Mouse (Mus musculus) stomach, embryonic 16.5 days (tissue): ENCODE measurements around the gene Eif1. TPM values are rescaled to one million over a fixed set of nuclear protein-coding genes. Genes with fewer than 3 reads are reported as not detected.
"Not testable (repeated sequence)": the region's sequence is repeated elsewhere in the genome, so short reads cannot be mapped to it uniquely, and the experiment has no call there.

ENCODE experiments used
- ATAC-seq: fragments of 200-750 bp; cut with Nextera tagmentation; 2 replicates; pipeline ENCODE4 v1.8.0; 2017; ENCODE audit warnings: moderate number of reproducible peaks, moderate TSS enrichment; ENCODE audit not compliant: insufficient read depth, low FRiP score
- H3K27ac ChIP-seq: fragments of 300-500 bp; sonication (generic); 2 replicates; pipeline ENCODE4 v1.5.1; 2014; ENCODE audit warnings: low read length
- H3K27me3 ChIP-seq: fragments of 300-500 bp; sonication (generic); 2 replicates; pipeline ENCODE4 v1.6.1; 2014; ENCODE audit warnings: low read length, control low read depth, mixed read lengths; ENCODE audit not compliant: control insufficient read depth, insufficient read depth
- H3K36me3 ChIP-seq: fragments of 300-500 bp; sonication (generic); 2 replicates; pipeline ENCODE4 v1.6.1; 2014; ENCODE audit warnings: low read length; ENCODE audit not compliant: control insufficient read depth, insufficient read depth
- H3K4me1 ChIP-seq: fragments of 300-500 bp; sonication (generic); 2 replicates; pipeline ENCODE4 v1.6.1; 2014; ENCODE audit warnings: low read length, control low read depth, mixed read lengths; ENCODE audit not compliant: control insufficient read depth, insufficient read depth
- H3K4me2 ChIP-seq: fragments of 300-500 bp; sonication (generic); 2 replicates; pipeline ENCODE4 v1.6.1; 2014; ENCODE audit warnings: low read depth, low read length, mixed read lengths
- H3K4me3 ChIP-seq: fragments of 300-500 bp; sonication (generic); replicated peaks from 2 replicates; pipeline ENCODE4 v1.5.1; 2014; ENCODE audit warnings: mild to moderate bottlenecking, low read length
- H3K9ac ChIP-seq: fragments of 300-500 bp; sonication (generic); 2 replicates; pipeline ENCODE4 v1.6.1; 2014; ENCODE audit warnings: low read length
- H3K9me3 ChIP-seq: fragments of 300-500 bp; sonication (generic); replicated peaks from 2 replicates; pipeline ENCODE4 v1.6.1; 2016; ENCODE audit warnings: low read length, control low read depth; ENCODE audit not compliant: control insufficient read depth
- WGBS: fragments of 180-500 bp; shearing (Covaris S2); extraction: QIAGEN DNeasy Blood & Tissue Kit; methylation state at CpG from one replicate; pipeline ENCODE4 v1.1.7; 2014; 5-methylcytosine and 5-hydroxymethylcytosine counted together
- polyA plus RNA-seq: library from polyadenylated mRNA; unstranded; fragments of >200 nt; fragmentation: Nextera tagmentation; extraction: Ambion mirVana; gene quantifications from 2 replicates; pipeline ENCODE4 v1.2.1, GENCODE M21; 2015

Gene Eif1
- polyA plus RNA-seq, 1 experiment from 2014 or later: 1,638 TPM

- 74% methylated on average over 5 of the region's 5 CpGs for WGBS
These were observed 18.4 kb upstream of the Eif1 start for GRCm38 (mm10) chr11:100301292-100301691.

DNA sequence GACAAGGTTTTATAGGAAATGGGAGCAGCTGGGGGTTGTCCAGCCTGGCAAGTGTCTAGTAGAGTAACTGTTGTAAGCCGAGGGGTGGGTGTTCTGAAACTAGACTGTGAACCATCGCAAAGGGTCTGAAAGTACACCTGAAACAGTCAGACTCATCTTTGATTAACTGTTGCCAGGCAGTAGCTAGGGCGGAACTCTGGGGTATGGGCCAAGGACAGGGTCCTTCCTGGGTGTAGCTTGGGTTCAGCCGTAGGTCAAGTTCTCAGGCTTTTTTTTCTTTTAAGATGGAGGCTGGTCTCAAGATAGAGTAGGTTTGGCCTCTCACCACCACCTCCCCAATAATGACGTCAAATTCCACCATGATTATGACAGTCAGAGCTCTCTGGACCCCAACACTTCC, 11.8 kb upstream of the Eif1 start:
- no peak overlapping the region for H3K9ac ChIP-seq
- H3K4me3 ChIP-seq: no peak overlapping the region
- H3K27ac ChIP-seq: no peak overlapping the region
- ATAC-seq: no peak
- no peaks in the 10 kb centered on the region for H3K36me3 ChIP-seq
- no peaks in the 10 kb centered on the region for H3K27me3 ChIP-seq
- H3K4me2 ChIP-seq: no peak overlapping the region
- H3K4me1 ChIP-seq: no peaks in the 10 kb centered on the region
- H3K9me3 ChIP-seq: no peaks in the 10 kb centered on the region
- WGBS: 74% methylated on average over 5 of the region's 5 CpGs

More at GRCm38 (mm10) chr11:100301292-100301691, 18.4 kb upstream of the Eif1 start:
- H3K4me2 ChIP-seq: no peak overlapping the region
- H3K36me3 ChIP-seq: no peaks in the 10 kb centered on the region
- no peaks in the 10 kb centered on the region for H3K27me3 ChIP-seq
- H3K9me3 ChIP-seq: no peaks in the 10 kb centered on the region
- H3K9ac ChIP-seq: no peak overlapping the region
- no peak overlapping the region for H3K4me3 ChIP-seq
- H3K27ac ChIP-seq: no peak overlapping the region
- ATAC-seq: no peak
- no peaks in the 10 kb centered on the region for H3K4me1 ChIP-seq

GRCm38 (mm10) chr11:100308672-100309071, 11.0 kb upstream of the Eif1 start:
- H3K4me3 ChIP-seq, H3K4me2 ChIP-seq, ATAC-seq, H3K4me1 ChIP-seq, H3K36me3 ChIP-seq, H3K27ac ChIP-seq, H3K27me3 ChIP-seq, H3K9ac ChIP-seq, H3K9me3 ChIP-seq: not testable (repeated sequence)
- 92% methylated on average over 5 of the region's 6 CpGs for WGBS

DNA sequence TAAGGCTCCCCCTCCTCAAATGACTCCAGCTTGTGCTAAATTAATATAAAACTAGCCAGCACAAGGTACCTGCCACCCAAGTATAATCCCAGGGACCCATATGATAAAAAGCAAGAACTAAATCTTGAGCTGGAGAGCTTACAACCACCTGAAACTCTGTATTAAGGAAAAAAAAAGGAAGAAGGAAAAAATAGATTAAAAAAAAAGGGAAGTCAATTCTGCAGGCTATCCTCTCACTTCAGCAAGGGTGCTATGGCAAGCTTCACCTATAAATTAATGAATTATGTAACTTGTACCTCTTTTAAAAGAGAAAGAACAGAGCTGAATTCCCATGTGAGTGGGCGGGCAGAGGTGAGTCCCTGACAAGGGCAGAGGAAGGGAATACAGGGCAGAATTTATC, 8.0 kb upstream of the Eif1 start:
- no peaks in the 10 kb centered on the region for H3K4me1 ChIP-seq
- no peak overlapping the region for H3K4me2 ChIP-seq
- WGBS: 79% methylated on average over 1 of the region's 1 CpGs
- H3K27ac ChIP-seq: no peak overlapping the region
- H3K9ac ChIP-seq: no peak overlapping the region
- no peak for ATAC-seq
- no peaks in the 10 kb centered on the region for H3K9me3 ChIP-seq
- no peaks in the 10 kb centered on the region for H3K36me3 ChIP-seq
- H3K4me3 ChIP-seq: no peak overlapping the region
- no peaks in the 10 kb centered on the region for H3K27me3 ChIP-seq

DNA sequence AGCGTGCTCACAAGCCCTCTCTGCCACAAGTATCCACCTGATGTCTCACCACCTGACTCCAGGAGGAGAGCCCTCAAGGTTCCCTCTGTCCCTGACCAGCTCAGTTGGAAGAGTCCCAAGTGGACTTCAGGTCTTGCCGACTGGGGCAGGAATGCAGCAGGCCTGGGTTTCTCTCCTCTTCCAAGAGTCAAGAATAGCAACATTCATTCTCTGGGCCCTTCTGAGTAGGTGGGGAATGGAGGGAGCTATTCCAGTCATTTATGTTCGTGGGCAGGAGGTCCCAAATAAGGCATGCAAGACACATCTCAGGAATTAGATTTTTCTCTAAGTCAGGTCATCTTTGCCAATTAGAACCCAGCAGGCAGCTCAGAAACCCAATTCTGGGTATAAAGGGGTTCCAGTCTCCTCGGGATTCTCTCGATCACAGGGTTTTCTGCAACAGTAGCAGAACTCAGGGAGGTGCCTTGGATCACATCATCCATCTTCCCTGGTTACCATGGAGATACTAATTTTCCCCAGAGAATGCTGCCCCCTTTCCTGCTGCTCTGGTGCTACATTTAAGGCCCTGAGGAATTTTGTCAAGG, 7.5 kb upstream of the Eif1 start:
- ATAC-seq: no peak
- 29% methylated on average over 5 of the region's 5 CpGs for WGBS

GRCm38 (mm10) chr11:100313424-100313823, 6.3 kb upstream of the Eif1 start:
- Histone ChIP-seq H3K9me3 (no peaks in the 10 kb centered on the region), H3K27me3 (no peaks in the 10 kb centered on the region), H3K36me3 (no peaks in the 10 kb centered on the region), H3K9ac (no peak overlapping the region), H3K27ac (no peak overlapping the region), H3K4me3 (no peak overlapping the region), H3K4me1 (no peaks in the 10 kb centered on the region), H3K4me2 (no peak overlapping the region)
- ATAC-seq: no peak
- 90% methylated on average over 6 of the region's 6 CpGs for WGBS

More for the DNA sequence above, 7.5 kb upstream of the Eif1 start:
- no peaks in the 10 kb centered on the region for H3K9me3 ChIP-seq
- no peak overlapping the region for H3K9ac ChIP-seq
- H3K4me2 ChIP-seq: no peak overlapping the region
- H3K4me1 ChIP-seq: no peaks in the 10 kb centered on the region
- no peaks in the 10 kb centered on the region for H3K27me3 ChIP-seq
- H3K27ac ChIP-seq: no peak overlapping the region
- H3K36me3 ChIP-seq: no peaks in the 10 kb centered on the region
- no peak overlapping the region for H3K4me3 ChIP-seq

DNA sequence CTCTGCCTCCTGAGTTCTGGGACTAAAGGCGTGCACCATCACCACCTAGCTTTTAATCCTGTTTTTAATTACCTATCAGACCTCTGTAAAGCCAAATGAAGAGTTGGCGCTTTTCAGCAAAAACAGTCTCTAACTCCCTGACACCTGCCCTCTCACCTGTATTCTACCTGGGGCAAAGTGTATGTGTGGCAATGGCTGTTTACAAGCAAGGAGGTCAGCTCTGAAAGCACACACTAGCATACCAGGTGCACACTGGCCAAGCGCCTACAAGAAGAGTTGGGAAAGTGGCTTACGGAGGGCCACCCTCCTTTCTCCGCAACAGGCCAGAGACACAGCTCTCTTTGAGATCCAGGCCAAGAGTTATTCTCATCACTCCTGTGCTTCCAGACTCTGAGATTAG, 4.2 kb upstream of the Eif1 start:
- Histone ChIP-seq H3K9ac (no peak overlapping the region), H3K27ac (no peak overlapping the region), H3K36me3 (no peaks in the 10 kb centered on the region), H3K9me3 (no peaks in the 10 kb centered on the region), H3K4me1 (no peaks in the 10 kb centered on the region; the same call in 1 of the 2 replicates), H3K27me3 (no peaks in the 10 kb centered on the region), H3K4me3 (no peak overlapping the region), H3K4me2 (no peak overlapping the region)
- no peak for ATAC-seq
- 93% methylated on average over 5 of the region's 5 CpGs for WGBS

- no peak for ATAC-seq
- Histone ChIP-seq H3K9me3 (no peaks in the 10 kb centered on the region), H3K36me3 (peaks cover 14% of the 10 kb centered on the region), H3K9ac (no peak overlapping the region), H3K27ac (no peak overlapping the region), H3K4me1 (peaks cover 3% of the 10 kb centered on the region), H3K27me3 (no peaks in the 10 kb centered on the region), H3K4me2 (no peak overlapping the region), H3K4me3 (no peak overlapping the region)
- WGBS: 47% methylated on average over 6 of the region's 6 CpGs
These were observed 1.8 kb upstream of the Eif1 start for GRCm38 (mm10) chr11:100317826-100318380.

- H3K9ac ChIP-seq: peak overlapping the region; percentile 64; the same call in 1 of the 2 replicates
- peak overlapping the region; percentile 51 for H3K4me3 ChIP-seq
- peaks cover 3% of the 10 kb centered on the region for H3K4me1 ChIP-seq
- peak overlapping the region; percentile 68 for H3K4me2 ChIP-seq
- no peak for ATAC-seq
- H3K27ac ChIP-seq: peak overlapping the region; percentile 75; the same call in 1 of the 2 replicates
- peaks cover 14% of the 10 kb centered on the region for H3K36me3 ChIP-seq
- H3K9me3 ChIP-seq: no peaks in the 10 kb centered on the region
- 87% methylated on average over 10 of the region's 10 CpGs for WGBS
- H3K27me3 ChIP-seq: no peaks in the 10 kb centered on the region
These were observed 895 bp upstream of the Eif1 start for GRCm38 (mm10) chr11:100318529-100319451.
